27 mouse cellular contexts compared by ENCODE assay signal in the genomic region with DNA sequence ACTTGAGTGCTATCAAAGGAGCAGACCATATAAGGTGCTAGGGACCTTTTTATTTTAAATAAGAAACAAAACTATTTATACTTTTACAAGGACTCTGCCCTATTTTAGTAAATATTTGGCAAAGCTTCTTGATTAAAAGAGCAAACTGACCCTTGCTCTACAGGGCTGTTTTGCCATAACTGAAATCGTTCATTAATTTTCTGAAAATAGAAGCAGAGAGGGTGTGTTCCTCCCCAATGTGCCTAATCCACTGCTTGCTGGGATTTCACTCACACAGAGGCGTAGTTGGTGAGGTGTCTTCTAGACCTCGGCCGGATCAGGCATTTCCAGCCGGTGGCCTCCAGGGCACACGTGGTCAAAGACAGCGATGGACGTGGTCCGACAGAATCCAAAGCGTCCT.
A peak's percentile ranks its signal among the peaks of the same experiment; 100 is the strongest.
DNase-seq lines count a peak whose midpoint lies in the region; ATAC-seq and TF ChIP-seq lines count a peak whose summit lies in the region.
"Had no signal": no experiment of that assay in that cellular context is flagged by ENCODE, and none has a peak within 500 bp of the region (broad histone marks: within the 10 kb centered on the region; RNA-seq: fewer than 3 reads in every experiment).

No protein-coding gene starts in this region.

- no peaks in the 10 kb centered on the region for H3K36me3 ChIP-seq in lung, embryonic 15.5 days
- no peaks in the 10 kb centered on the region for H3K36me3 ChIP-seq in intestine, embryonic 15.5 days
- H3K36me3 ChIP-seq in stomach, embryonic 15.5 days = no peaks in the 10 kb centered on the region
- H3K36me3 ChIP-seq: hindbrain, embryonic 10.5 days; hindbrain, embryonic 15.5 days; limb, embryonic 13.5 days; liver, embryonic 13.5 days had no signal

- intact Hi-C loops in left cerebral cortex, adult 2 months (cut with DNase I) = no loop called here

- no peak overlapping the region for H3K9ac ChIP-seq in lung, embryonic 15.5 days
- no peak overlapping the region for H3K9ac ChIP-seq in intestine, embryonic 15.5 days
- no peak overlapping the region for H3K9ac ChIP-seq in stomach, embryonic 15.5 days
- H3K9ac ChIP-seq: hindbrain, embryonic 15.5 days; limb, embryonic 13.5 days; liver, embryonic 13.5 days had no signal

- H3K4me3 ChIP-seq in lung, embryonic 15.5 days = no peak overlapping the region
- H3K4me3 ChIP-seq in brown adipose tissue, adult 24 weeks (ENCODE audit: insufficient read depth, low read depth, low read length) = no peak overlapping the region
- no peak overlapping the region for H3K4me3 ChIP-seq in intestine, embryonic 15.5 days (replicated peaks)
- no peak overlapping the region for H3K4me3 ChIP-seq in stomach, embryonic 15.5 days (replicated peaks)
- no peak overlapping the region for H3K4me3 ChIP-seq in left cerebral cortex, adult 2 months
- H3K4me3 ChIP-seq: erythroblast, embryonic 14.5 days; hindbrain, embryonic 10.5 days; hindbrain, embryonic 15.5 days; limb, embryonic 13.5 days; liver, embryonic 13.5 days had no signal

- WGBS in lung, embryonic 15.5 days = 70% methylated on average over 10 of the region's 10 CpGs
- WGBS in intestine, embryonic 15.5 days = 49% methylated on average over 10 of the region's 10 CpGs
- 66% methylated on average over 10 of the region's 10 CpGs for WGBS in stomach, embryonic 15.5 days

- no peak for ATAC-seq in lung, embryonic 15.5 days (ENCODE audit: borderline replicate concordance, extremely low read depth, low FRiP score, low TSS enrichment)
- peak; percentile 69 for ATAC-seq in intestine, embryonic 15.5 days
- ATAC-seq in stomach, embryonic 15.5 days (ENCODE audit: insufficient read depth, low FRiP score, low read depth) = peak; percentile 44
- ATAC-seq: forebrain, embryonic 16.5 days; inflammation-experienced regulatory T-cells, adult 6 months; midbrain, embryonic 16.5 days had no signal

- H3K27me3 ChIP-seq in lung, embryonic 15.5 days = no peaks in the 10 kb centered on the region
- no peaks in the 10 kb centered on the region for H3K27me3 ChIP-seq in intestine, embryonic 15.5 days (replicated peaks)
- no peaks in the 10 kb centered on the region for H3K27me3 ChIP-seq in stomach, embryonic 15.5 days (replicated peaks)
- H3K27me3 ChIP-seq: hindbrain, embryonic 15.5 days; limb, embryonic 13.5 days had no signal

- no peak for TF ChIP-seq CTCF in left cerebral cortex, adult 2 months (IDR thresholded peaks at IDR 0.05)

- 0 out of 2 replicates have a peak overlapping the region, but pooled peaks have one; percentile 62 for H3K27ac ChIP-seq in lung, embryonic 15.5 days
- H3K27ac ChIP-seq in brown adipose tissue, adult 24 weeks (replicated peaks; ENCODE audit: low read depth, low read length) = peak overlapping the region; percentile 90
- H3K27ac ChIP-seq in intestine, embryonic 15.5 days = peak overlapping the region; percentile 71
- peak overlapping the region; percentile 76; the same call in 1 of the 2 replicates for H3K27ac ChIP-seq in stomach, embryonic 15.5 days
- no peak overlapping the region for H3K27ac ChIP-seq in left cerebral cortex, adult 2 months
- H3K27ac ChIP-seq: hindbrain, embryonic 10.5 days; hindbrain, embryonic 15.5 days; limb, embryonic 13.5 days; liver, embryonic 13.5 days; macrophage had no signal

- no peak overlapping the region for H3K4me2 ChIP-seq in lung, embryonic 15.5 days
- H3K4me2 ChIP-seq in intestine, embryonic 15.5 days (replicated peaks) = no peak overlapping the region
- no peak overlapping the region for H3K4me2 ChIP-seq in stomach, embryonic 15.5 days
- H3K4me2 ChIP-seq: hindbrain, embryonic 15.5 days; limb, embryonic 13.5 days; liver, embryonic 13.5 days had no signal

- H3K4me1 ChIP-seq in lung, embryonic 15.5 days = peaks cover 21% of the 10 kb centered on the region
- H3K4me1 ChIP-seq in brown adipose tissue, adult 24 weeks (ENCODE audit: control insufficient read depth, insufficient read depth, insufficient read length, low read length) = peaks cover 23% of the 10 kb centered on the region
- H3K4me1 ChIP-seq in intestine, embryonic 15.5 days (replicated peaks) = peaks cover 22% of the 10 kb centered on the region
- peaks cover 7% of the 10 kb centered on the region; the same call in 1 of the 2 replicates for H3K4me1 ChIP-seq in stomach, embryonic 15.5 days
- H3K4me1 ChIP-seq: hindbrain, embryonic 15.5 days had no signal

- no peaks in the 10 kb centered on the region for H3K9me3 ChIP-seq in lung, embryonic 15.5 days
- H3K9me3 ChIP-seq in intestine, embryonic 15.5 days = no peaks in the 10 kb centered on the region
- H3K9me3 ChIP-seq in stomach, embryonic 15.5 days = no peaks in the 10 kb centered on the region
- H3K9me3 ChIP-seq: hindbrain, embryonic 10.5 days; hindbrain, embryonic 15.5 days; limb, embryonic 13.5 days; liver, embryonic 13.5 days had no signal

- no peak for DNase-seq in lung, postnatal 36 days
- DNase-seq in left cerebral cortex, adult 2 months (ENCODE audit: extremely low spot score in 1 of 2, low spot score in 2 of 2) = no peak
- DNase-seq in heart, adult 9 months (ENCODE audit: low spot score in 2 of 2) = no peak
- DNase-seq: adrenal gland, adult 2 months; adrenal gland, postnatal 36 days; B cell, adult 2 months; cerebellum, adult 2 months; cerebellum, postnatal 14 days; heart, postnatal 14 days; kidney, postnatal 10 days; liver, embryonic 13.5 days; lung, adult 18-20 months; right cerebral cortex, adult 18-20 months; thymus, adult 2 months; thymus, postnatal 36 days had no signal
